Mouse (Mus musculus) stomach, postnatal 0 days (tissue): ENCODE measurements around the gene Dok1.

ENCODE experiments used
- CTCF ChIP-seq: IDR thresholded peaks from 2 replicates; pipeline ENCODE4 v1.5.1; 2016; ENCODE audit warnings: antibody characterized with exemption, low read depth, mild to moderate bottlenecking, moderate library complexity
- EP300 ChIP-seq: optimal IDR thresholded peaks from 2 replicates; pipeline ENCODE3; 2016; ENCODE audit warnings: antibody characterized with exemption

GRCm38 (mm10) chr6:83031111-83031510 is 2.2 kb downstream of the Dok1 start:
- no peak for TF ChIP-seq CTCF
- TF ChIP-seq EP300: no peak
